Comparison of ENCODE assay signal across 22 mouse cellular contexts in genomic region chr2:75089616-75090015, GRCm38 (mm10).
DNase-seq lines count a peak whose midpoint lies in the region; ATAC-seq and TF ChIP-seq lines count a peak whose summit lies in the region.
"Had no signal": no experiment of that assay in that cellular context is flagged by ENCODE, and none has a peak within 500 bp of the region (broad histone marks: within the 10 kb centered on the region; RNA-seq: fewer than 3 reads in every experiment).

No protein-coding gene starts in this region.

- no peak for ATAC-seq in kidney, embryonic 15.5 days (replicated peaks; ENCODE audit: low FRiP score)
- ATAC-seq in liver, embryonic 16.5 days (ENCODE audit: low read depth) = no peak
- ATAC-seq: hindbrain, postnatal 0 days had no signal

- H3K4me2 ChIP-seq in kidney, embryonic 15.5 days = peak overlapping the region; percentile 28
- H3K4me2 ChIP-seq in liver, embryonic 16.5 days (ENCODE audit: low read depth, low read length) = peak overlapping the region; percentile 14; the same call in 1 of the 2 replicates
- H3K4me2 ChIP-seq: forebrain, embryonic 12.5 days; heart, embryonic 13.5 days had no signal

- DNase-seq in kidney, adult 18-20 months = no peak
- peak; percentile 84 for DNase-seq in embryo, embryonic 10 days (ENCODE audit: low spot score)
- DNase-seq in embryo, embryonic 9.5 days (ENCODE audit: extremely low spot score) = peak; percentile 60
- no peak for DNase-seq in urinary bladder, postnatal 10 days (ENCODE audit: low spot score)
- no peak for DNase-seq in gastrocnemius, postnatal 4 days (ENCODE audit: low spot score in 2 of 2)
- no peak for DNase-seq in thymus, adult 2 months
- DNase-seq: adrenal gland, postnatal 10 days; cerebellum, adult 11 months; cerebellum, postnatal 10 days; heart, adult 18-20 months; heart, postnatal 4 days; kidney, postnatal 25 days; lung, adult 18-20 months; lung, postnatal 36 days; right cerebral cortex, postnatal 14 days; spleen, adult 18-20 months; thymus, postnatal 4 days had no signal

- H3K27me3 ChIP-seq in kidney, embryonic 15.5 days = no peaks in the 10 kb centered on the region
- no peaks in the 10 kb centered on the region for H3K27me3 ChIP-seq in liver, embryonic 16.5 days (ENCODE audit: control insufficient read depth, insufficient read depth, low read depth, low read length)
- no peaks in the 10 kb centered on the region for H3K27me3 ChIP-seq in thymus, adult 2 months (ENCODE audit: control insufficient read depth, insufficient read depth, low read length)
- H3K27me3 ChIP-seq: forebrain, embryonic 12.5 days; heart, embryonic 13.5 days had no signal

- peaks cover 34% of the 10 kb centered on the region for H3K4me1 ChIP-seq in kidney, embryonic 15.5 days
- no peaks in the 10 kb centered on the region for H3K4me1 ChIP-seq in liver, embryonic 16.5 days (ENCODE audit: control insufficient read depth, low read depth, low read length)
- no peaks in the 10 kb centered on the region for H3K4me1 ChIP-seq in thymus, adult 2 months (replicated peaks; ENCODE audit: control insufficient read depth, insufficient read depth, low read length)

- 7% methylated on average over 6 of the region's 6 CpGs for WGBS in kidney, embryonic 15.5 days
- WGBS in liver, embryonic 16.5 days (ENCODE audit: insufficient replicate concordance) = 24% methylated on average over 6 of the region's 6 CpGs
- WGBS in thymus, adult 2 months = 66% methylated on average over 6 of the region's 6 CpGs

- no peaks in the 10 kb centered on the region for H3K36me3 ChIP-seq in kidney, embryonic 15.5 days
- no peaks in the 10 kb centered on the region for H3K36me3 ChIP-seq in liver, embryonic 16.5 days (ENCODE audit: control insufficient read depth, insufficient read depth)
- no peaks in the 10 kb centered on the region for H3K36me3 ChIP-seq in thymus, adult 2 months (ENCODE audit: control insufficient read depth, insufficient read depth, low read length)
- H3K36me3 ChIP-seq: forebrain, embryonic 12.5 days; heart, embryonic 13.5 days had no signal

- no peak for TF ChIP-seq POLR2A in thymus, adult 2 months (IDR thresholded peaks at IDR 0.05; ENCODE audit: control insufficient read depth, extremely low read depth, insufficient read depth, low read length, poor library complexity)

- H3K4me3 ChIP-seq in kidney, embryonic 15.5 days (replicated peaks) = no peak overlapping the region
- no peak overlapping the region for H3K4me3 ChIP-seq in liver, embryonic 16.5 days (ENCODE audit: low read depth, low read length)
- H3K4me3 ChIP-seq in thymus, adult 2 months (ENCODE audit: control insufficient read depth, insufficient read depth, low read length) = no peak overlapping the region
- H3K4me3 ChIP-seq: forebrain, embryonic 12.5 days; heart, embryonic 13.5 days had no signal

- no peaks in the 10 kb centered on the region for H3K9me3 ChIP-seq in kidney, embryonic 15.5 days (replicated peaks)
- H3K9me3 ChIP-seq in liver, embryonic 16.5 days (replicated peaks; ENCODE audit: control insufficient read depth, low read length) = no peaks in the 10 kb centered on the region
- H3K9me3 ChIP-seq: forebrain, embryonic 12.5 days; heart, embryonic 13.5 days had no signal

- TF ChIP-seq CTCF in thymus, adult 2 months (IDR thresholded peaks at IDR 0.05; ENCODE audit: borderline replicate concordance, control insufficient read depth, extremely low read depth, insufficient read depth, low read length, poor library complexity) = no peak

- no peak overlapping the region for H3K9ac ChIP-seq in kidney, embryonic 15.5 days
- no peak overlapping the region for H3K9ac ChIP-seq in liver, embryonic 16.5 days (ENCODE audit: low read depth, low read length)
- H3K9ac ChIP-seq: forebrain, embryonic 12.5 days; heart, embryonic 13.5 days had no signal

- no peak overlapping the region for H3K27ac ChIP-seq in kidney, embryonic 15.5 days
- H3K27ac ChIP-seq in liver, embryonic 16.5 days (ENCODE audit: low read length) = no peak overlapping the region
- H3K27ac ChIP-seq in thymus, adult 2 months (ENCODE audit: control insufficient read depth, insufficient read depth, low read length) = no peak overlapping the region
- H3K27ac ChIP-seq: forebrain, embryonic 12.5 days; heart, embryonic 13.5 days; hindbrain, postnatal 0 days had no signal

Comparison
In these comparisons a context has a peak if more than half of its experiments do, and no peak if none do; other contexts are left out.
1. DNase-seq: peak in embryo, embryonic 10 days (single experiment) and embryo, embryonic 9.5 days (single experiment); none in kidney, adult 18-20 months (single experiment), urinary bladder, postnatal 10 days (single experiment), gastrocnemius, postnatal 4 days (0 of 2) and thymus, adult 2 months (single experiment).